14 mouse cellular contexts compared by ENCODE assay signal in genomic region chr16:91441811-91442240, GRCm38 (mm10). TPM values are rescaled to one million over a fixed set of nuclear protein-coding genes. Genes with fewer than 3 reads are reported as not detected.
DNase-seq lines count a peak whose midpoint lies in the region; ATAC-seq and TF ChIP-seq lines count a peak whose summit lies in the region.
"Had no signal": no experiment of that assay in that cellular context is flagged by ENCODE, and none has a peak within 500 bp of the region (broad histone marks: within the 10 kb centered on the region; RNA-seq: fewer than 3 reads in every experiment).

No protein-coding gene starts in this region.

- H3K9ac ChIP-seq in liver, embryonic 16.5 days (ENCODE audit: low read depth, low read length) = peak overlapping the region; percentile 77
- no peak overlapping the region for H3K9ac ChIP-seq in midbrain, embryonic 15.5 days
- H3K9ac ChIP-seq: limb, embryonic 15.5 days; neural tube, embryonic 13.5 days had no signal

- no peaks in the 10 kb centered on the region for H3K27me3 ChIP-seq in heart, embryonic 10.5 days (ENCODE audit: insufficient read depth, poor library complexity, severe bottlenecking)
- H3K27me3 ChIP-seq in testis, adult 2 months (ENCODE audit: control insufficient read depth, insufficient read depth, low read length) = no peaks in the 10 kb centered on the region
- no peaks in the 10 kb centered on the region for H3K27me3 ChIP-seq in liver, embryonic 16.5 days (ENCODE audit: control insufficient read depth, insufficient read depth, low read depth, low read length)
- H3K27me3 ChIP-seq in midbrain, embryonic 15.5 days (replicated peaks) = no peaks in the 10 kb centered on the region
- H3K27me3 ChIP-seq: limb, embryonic 15.5 days; neural tube, embryonic 13.5 days had no signal

- no peak for TF ChIP-seq POLR2A in testis, adult 2 months (IDR thresholded peaks at IDR 0.05; ENCODE audit: control insufficient read depth, low read depth, low read length)

- H3K4me2 ChIP-seq in liver, embryonic 16.5 days (ENCODE audit: low read depth, low read length) = peak overlapping the region; percentile 70
- no peak overlapping the region for H3K4me2 ChIP-seq in midbrain, embryonic 15.5 days
- H3K4me2 ChIP-seq: limb, embryonic 15.5 days; neural tube, embryonic 13.5 days had no signal

- no peaks in the 10 kb centered on the region for H3K9me3 ChIP-seq in heart, embryonic 10.5 days
- H3K9me3 ChIP-seq in liver, embryonic 16.5 days (replicated peaks; ENCODE audit: control insufficient read depth, low read length) = peaks cover 3% of the 10 kb centered on the region; the same call in 1 of the 2 replicates
- no peaks in the 10 kb centered on the region for H3K9me3 ChIP-seq in midbrain, embryonic 15.5 days
- H3K9me3 ChIP-seq: limb, embryonic 15.5 days; neural tube, embryonic 13.5 days had no signal

- TF ChIP-seq CTCF in testis, adult 2 months (IDR thresholded peaks at IDR 0.05; ENCODE audit: control insufficient read depth, insufficient read depth, insufficient replicate concordance, low read depth, low read length) = no peak

- no peak overlapping the region for H3K4me3 ChIP-seq in heart, embryonic 10.5 days
- no peak overlapping the region for H3K4me3 ChIP-seq in testis, adult 2 months (ENCODE audit: control insufficient read depth, low read depth, low read length)
- H3K4me3 ChIP-seq in liver, embryonic 16.5 days (ENCODE audit: low read depth, low read length) = peak overlapping the region; percentile 42
- H3K4me3 ChIP-seq in midbrain, embryonic 15.5 days = no peak overlapping the region
- H3K4me3 ChIP-seq: limb, embryonic 15.5 days; neural tube, embryonic 13.5 days had no signal

- peaks cover 2% of the 10 kb centered on the region; the same call in 1 of the 2 replicates for H3K4me1 ChIP-seq in heart, embryonic 10.5 days
- H3K4me1 ChIP-seq in testis, adult 2 months (ENCODE audit: control insufficient read depth, insufficient read depth, low read length) = 0 out of 2 replicates have a peak, but pooled peaks cover 6% of the 10 kb centered on the region
- H3K4me1 ChIP-seq in liver, embryonic 16.5 days (ENCODE audit: control insufficient read depth, low read depth, low read length) = peaks cover 52% of the 10 kb centered on the region
- H3K4me1 ChIP-seq in midbrain, embryonic 15.5 days = no peaks in the 10 kb centered on the region
- H3K4me1 ChIP-seq: neural tube, embryonic 13.5 days had no signal

- intact Hi-C loops in heart, postnatal 10 days (cut with DNase I) = loop anchor here (1.0 to 2.0 kb wide), 2 partner anchors 35 to 84 kb away; partner anchors contain the start of gene Il10rb

- peak overlapping the region; percentile 42; the same call in 1 of the 2 replicates for H3K27ac ChIP-seq in heart, embryonic 10.5 days
- peak overlapping the region; percentile 44; the same call in 1 of the 2 replicates for H3K27ac ChIP-seq in testis, adult 2 months (ENCODE audit: control insufficient read depth, insufficient read depth, low read depth, low read length)
- H3K27ac ChIP-seq in liver, embryonic 16.5 days (ENCODE audit: low read length) = peak overlapping the region; percentile 100
- H3K27ac ChIP-seq in midbrain, embryonic 15.5 days = no peak overlapping the region
- H3K27ac ChIP-seq: limb, embryonic 15.5 days; neural tube, embryonic 13.5 days had no signal

- WGBS in heart, embryonic 10.5 days = 55% methylated on average over 7 of the region's 7 CpGs
- 23% methylated on average over 7 of the region's 7 CpGs for WGBS in liver, embryonic 16.5 days (ENCODE audit: insufficient replicate concordance)
- WGBS in midbrain, embryonic 15.5 days = 85% methylated on average over 7 of the region's 7 CpGs

- no peaks in the 10 kb centered on the region for H3K36me3 ChIP-seq in heart, embryonic 10.5 days
- H3K36me3 ChIP-seq in testis, adult 2 months (ENCODE audit: control insufficient read depth, insufficient read depth, low read length) = no peaks in the 10 kb centered on the region
- H3K36me3 ChIP-seq in liver, embryonic 16.5 days (ENCODE audit: control insufficient read depth, insufficient read depth) = no peaks in the 10 kb centered on the region
- no peaks in the 10 kb centered on the region for H3K36me3 ChIP-seq in midbrain, embryonic 15.5 days (replicated peaks)
- H3K36me3 ChIP-seq: limb, embryonic 15.5 days; neural tube, embryonic 13.5 days had no signal

- peak; percentile 94 for DNase-seq in heart, embryonic 10.5 days (ENCODE audit: low spot score)
- DNase-seq in heart, postnatal 10 days = no peak
- DNase-seq in testis, postnatal 14 days (ENCODE audit: low spot score) = no peak
- DNase-seq in thymus, postnatal 36 days = peak; percentile 45 to 46
- no peak for DNase-seq in frontal cortex, postnatal 10 days (ENCODE audit: low spot score in 2 of 2)
- DNase-seq: cerebellum, adult 11-12 months had no signal

- ATAC-seq in liver, embryonic 16.5 days (ENCODE audit: low read depth) = peak; percentile 97
- no peak for ATAC-seq in midbrain, embryonic 15.5 days (replicated peaks)

RNA-seq across cellular contexts. Expression of gene Il10rb, which starts 35.9 kb away (rescaled TPM):
- 29.6 and 37.0 TPM in 2 replicates for polyA plus RNA-seq in heart, embryonic 10.5 days (2016; fragmentation: Nextera tagmentation; extraction: Ambion mirVana)
- 100 to 1,000 TPM in 1 of 2 experiments, 10 to 100 TPM in 1; 82.7 to 101 TPM for total RNA-seq in heart, postnatal 10 days (2021)
- 6.4 and 7.2 TPM in 2 replicates for polyA plus RNA-seq in testis, adult 2 months (2012; rRNA removed)
- 32.3 and 33.6 TPM in 2 replicates for polyA plus RNA-seq in liver, embryonic 16.5 days (2015; fragmentation: Nextera tagmentation; extraction: Ambion mirVana)
- 11.7 and 11.9 TPM in 2 replicates for polyA plus RNA-seq in midbrain, embryonic 15.5 days (2015; fragmentation: Nextera tagmentation; extraction: Ambion mirVana)

RNA-seq across cellular contexts. Expression of gene Ifnar1, which starts 43.2 kb away (rescaled TPM):
- polyA plus RNA-seq in heart, embryonic 10.5 days (2016; fragmentation: Nextera tagmentation; extraction: Ambion mirVana) = 43.2 and 43.9 TPM in 2 replicates
- 10 to 100 TPM; 46.6 to 58.9 TPM for total RNA-seq in heart, postnatal 10 days (2021)
- polyA plus RNA-seq in testis, adult 2 months (2012; rRNA removed) = 6.7 and 7.9 TPM in 2 replicates
- polyA plus RNA-seq in liver, embryonic 16.5 days (2015; fragmentation: Nextera tagmentation; extraction: Ambion mirVana) = 21.3 and 25.0 TPM in 2 replicates
- 53.4 and 54.7 TPM in 2 replicates for polyA plus RNA-seq in midbrain, embryonic 15.5 days (2015; fragmentation: Nextera tagmentation; extraction: Ambion mirVana)

RNA-seq across cellular contexts. Expression of gene Gm21970, which starts 50.3 kb away (rescaled TPM):
- not detected in 2 replicates for polyA plus RNA-seq in heart, embryonic 10.5 days (2016; fragmentation: Nextera tagmentation; extraction: Ambion mirVana)
- not detected for total RNA-seq in heart, postnatal 10 days (2021)
- polyA plus RNA-seq in testis, adult 2 months (2012; rRNA removed) = not detected in 2 replicates
- not detected in 2 replicates for polyA plus RNA-seq in liver, embryonic 16.5 days (2015; fragmentation: Nextera tagmentation; extraction: Ambion mirVana)
- polyA plus RNA-seq in midbrain, embryonic 15.5 days (2015; fragmentation: Nextera tagmentation; extraction: Ambion mirVana) = not detected in 2 replicates
- polyA plus RNA-seq: C2C12; hindbrain, embryonic 11.5 days; large intestine, adult 2 months; limb, embryonic 15.5 days; neural tube, embryonic 13.5 days had no signal

Comparison
In these comparisons a context has a peak if more than half of its experiments do, and no peak if none do; other contexts are left out.
1. DNase-seq: peak in heart, embryonic 10.5 days (single experiment) and thymus, postnatal 36 days (2 of 2); none in heart, postnatal 10 days (0 of 2), testis, postnatal 14 days (single experiment) and frontal cortex, postnatal 10 days (0 of 2).